Mouse (Mus musculus): ENCODE data around the gene Dennd5a.

DNA sequence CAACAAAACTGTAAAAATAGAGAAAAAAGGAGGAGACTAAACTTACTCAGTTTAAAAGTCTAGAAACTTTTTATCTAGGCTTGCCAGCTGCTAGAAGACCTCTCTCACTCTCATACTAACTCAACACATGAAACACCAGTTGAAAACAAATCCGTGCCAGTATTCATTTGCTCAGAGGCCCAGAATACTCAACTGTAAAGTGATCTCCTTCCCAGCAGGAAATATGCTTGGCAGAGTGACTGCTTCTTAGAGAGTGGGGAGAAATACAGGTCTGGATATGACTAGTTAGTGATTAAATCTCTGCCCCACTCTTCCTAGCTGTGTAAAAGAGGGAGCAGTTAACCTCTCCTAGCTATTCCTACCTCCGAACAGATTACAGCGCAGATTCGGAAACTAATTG, 2.3 kb upstream of the Dennd5a start:
- TF ChIP-seq CTCF (IDR thresholded peaks at IDR 0.05; ENCODE audit: borderline replicate concordance, extremely low read depth, insufficient read depth, insufficient read length) (no peak), POLR2A (IDR thresholded peaks at IDR 0.05; ENCODE audit: borderline replicate concordance, extremely low read depth, insufficient read depth, insufficient read length, poor library complexity, severe bottlenecking) (no peak)

Measured in brain, embryonic 14.5 days (tissue).